Mouse (Mus musculus): ENCODE results near the gene Pdyn.

Gene Pdyn

DNA sequence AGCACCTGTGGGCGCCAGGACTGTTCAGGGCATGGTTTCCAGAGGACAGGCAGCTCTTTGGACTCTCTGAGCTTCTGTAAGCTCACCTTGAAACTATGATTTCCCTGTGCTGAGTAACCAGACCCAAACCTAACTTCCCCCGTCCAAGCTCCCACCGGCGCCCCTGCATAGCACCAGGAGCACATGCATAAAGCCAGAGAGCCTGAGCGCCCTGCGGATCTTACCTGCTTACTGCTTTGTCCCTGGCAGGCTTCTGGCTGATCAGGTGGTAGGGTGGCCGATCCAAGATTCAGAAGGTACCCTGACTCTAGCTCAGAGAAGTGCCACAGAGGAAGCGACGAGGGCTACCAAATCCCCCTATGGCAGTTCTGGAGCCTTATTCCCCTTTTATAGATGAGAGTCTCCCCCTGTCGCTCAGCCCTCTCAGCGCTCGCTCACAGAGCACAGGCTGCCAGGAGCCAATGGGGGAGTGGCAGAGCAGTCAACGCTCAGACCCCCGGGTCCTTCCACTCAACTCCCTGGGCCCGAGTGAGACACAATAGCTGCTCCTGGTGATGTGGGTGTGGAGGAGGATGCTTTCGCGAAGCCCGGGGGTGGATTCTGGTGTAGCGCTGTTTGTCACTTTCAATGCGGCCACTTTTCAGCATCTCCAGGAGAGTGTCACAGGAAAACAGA lies at the start of gene Pdyn:
Gene Pdyn (minus strand): TSS at position 361 of the 675 bp plus-strand sequence.
- no peaks in the 10 kb centered on the region for H3K36me3 ChIP-seq (ENCODE audit: control insufficient read depth, insufficient read depth, low read length, poor library complexity, severe bottlenecking)
- no peaks in the 10 kb centered on the region for H3K27me3 ChIP-seq (ENCODE audit: control insufficient read depth, insufficient read depth, low read length, poor library complexity, severe bottlenecking)
- DNase-seq (ENCODE audit: low read depth, low spot score) = no peak

DNA sequence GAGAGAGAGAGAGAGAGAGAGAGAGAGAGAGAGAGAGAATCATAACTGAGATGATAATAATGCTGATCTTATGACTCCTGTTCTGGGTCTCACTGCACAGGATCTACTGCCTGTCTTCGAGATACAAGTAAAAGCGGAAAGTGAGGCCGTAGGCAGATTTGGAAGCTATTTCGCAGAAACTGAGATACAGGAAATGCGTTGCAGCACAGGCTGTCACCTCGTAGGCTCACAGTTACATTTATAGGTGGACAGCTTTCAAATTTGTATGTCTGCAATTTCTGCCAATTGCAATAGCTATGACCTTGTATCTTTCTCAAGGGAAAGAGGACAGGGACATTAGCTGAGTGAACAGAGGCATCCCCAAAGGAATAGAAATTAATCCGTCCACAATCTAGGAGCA lies 42.4 kb upstream of the Pdyn start:
- H3K36me3 ChIP-seq (ENCODE audit: control insufficient read depth, insufficient read depth, low read length, poor library complexity, severe bottlenecking) = no peaks in the 10 kb centered on the region

DNA sequence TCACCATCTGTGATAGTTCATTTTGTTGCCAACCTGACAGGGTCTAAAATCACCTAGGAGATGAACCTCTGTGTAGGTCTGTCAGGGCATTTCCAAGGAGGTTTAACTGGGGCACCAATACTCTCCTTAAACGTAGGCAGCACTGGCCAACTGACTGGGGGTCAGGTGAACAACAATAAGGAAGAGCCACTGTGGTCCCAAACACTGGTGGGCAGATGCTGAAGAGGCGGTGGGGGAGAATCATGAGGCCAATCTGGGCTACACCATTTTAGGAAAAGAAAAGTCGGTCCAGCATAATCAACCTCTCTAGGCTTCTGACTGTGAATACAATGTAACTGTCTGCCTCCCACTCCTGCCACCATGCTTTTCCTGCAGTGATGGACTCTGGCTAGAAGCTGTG lies 40.9 kb upstream of the Pdyn start:
- H3K27me3 ChIP-seq (ENCODE audit: control insufficient read depth, insufficient read depth, low read length, poor library complexity, severe bottlenecking) = no peaks in the 10 kb centered on the region
- no peaks in the 10 kb centered on the region for H3K36me3 ChIP-seq (ENCODE audit: control insufficient read depth, insufficient read depth, low read length, poor library complexity, severe bottlenecking)
- DNase-seq (ENCODE audit: low read depth, low spot score) = no peak

More for the DNA sequence above, 42.4 kb upstream of the Pdyn start:
- no peak for DNase-seq (ENCODE audit: low read depth, low spot score)
- H3K27me3 ChIP-seq (ENCODE audit: control insufficient read depth, insufficient read depth, low read length, poor library complexity, severe bottlenecking) = no peaks in the 10 kb centered on the region

DNA sequence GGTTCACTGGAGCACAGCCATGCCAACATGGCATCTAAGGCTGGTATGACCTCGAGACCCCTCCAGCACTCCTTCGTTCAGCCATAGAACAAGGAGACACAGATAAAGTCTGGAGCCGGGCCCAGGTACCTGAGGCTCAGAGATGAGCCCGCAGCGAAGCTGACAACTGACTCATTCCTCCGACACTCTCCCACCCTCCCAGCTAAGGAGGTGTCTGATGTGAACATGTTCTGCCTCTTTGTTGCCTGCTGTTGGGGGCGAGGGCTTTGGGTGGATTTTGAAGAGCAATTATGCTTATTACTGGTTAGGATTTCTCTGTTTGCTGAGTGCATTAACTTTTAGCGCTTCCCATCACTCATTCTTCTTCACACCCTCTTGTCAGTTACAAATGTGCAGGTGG lies 34.4 kb upstream of the Pdyn start:
- no peaks in the 10 kb centered on the region for H3K27me3 ChIP-seq (ENCODE audit: control insufficient read depth, insufficient read depth, low read length, poor library complexity, severe bottlenecking)
- H3K36me3 ChIP-seq (ENCODE audit: control insufficient read depth, insufficient read depth, low read length, poor library complexity, severe bottlenecking) = no peaks in the 10 kb centered on the region
- no peak for DNase-seq (ENCODE audit: low read depth, low spot score)

DNA sequence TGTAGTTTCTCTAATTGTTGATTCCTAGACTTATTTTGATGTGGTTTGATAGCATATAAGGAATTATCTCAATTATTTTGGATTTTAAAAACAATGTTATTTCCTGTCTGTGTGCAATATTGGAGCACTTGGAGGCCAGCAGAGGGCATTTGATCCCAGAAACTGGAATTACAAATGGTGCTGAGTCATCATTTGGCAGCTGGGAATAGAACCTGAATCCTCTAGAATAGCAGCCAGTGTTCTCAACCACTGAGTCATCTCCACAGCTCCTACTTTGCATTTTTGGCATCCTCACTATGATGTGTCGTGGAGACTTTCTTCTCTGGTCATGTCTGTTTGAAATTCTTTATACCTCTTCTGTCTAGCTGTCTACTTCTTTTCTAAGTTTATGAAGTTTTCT lies 30.0 kb upstream of the Pdyn start:
- Histone ChIP-seq H3K36me3 (ENCODE audit: control insufficient read depth, insufficient read depth, low read length, poor library complexity, severe bottlenecking) (no peaks in the 10 kb centered on the region), H3K27me3 (ENCODE audit: control insufficient read depth, insufficient read depth, low read length, poor library complexity, severe bottlenecking) (no peaks in the 10 kb centered on the region)
- no peak for DNase-seq (ENCODE audit: low read depth, low spot score)

DNA sequence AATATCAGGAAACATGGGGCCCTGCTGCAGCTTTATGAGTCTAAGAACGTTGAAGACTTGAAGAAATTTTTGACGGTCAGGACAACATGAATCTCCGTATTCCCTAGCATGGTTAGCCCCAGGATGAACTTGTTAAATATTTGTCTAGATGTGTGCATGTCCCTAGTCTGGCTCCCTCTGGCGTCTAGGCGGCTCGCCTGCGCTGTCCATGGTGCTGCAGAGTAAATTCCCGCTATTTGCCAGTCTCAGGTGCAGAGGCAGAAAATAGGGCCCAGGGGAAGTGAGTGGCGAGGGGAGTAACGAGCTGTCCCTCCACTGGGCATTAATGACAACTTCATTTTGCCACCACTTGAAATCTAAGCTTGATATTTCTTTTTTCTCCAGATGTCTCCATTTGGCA lies 16.0 kb upstream of the Pdyn start:
- Histone ChIP-seq H3K27me3 (ENCODE audit: control insufficient read depth, insufficient read depth, low read length, poor library complexity, severe bottlenecking) (no peaks in the 10 kb centered on the region), H3K36me3 (ENCODE audit: control insufficient read depth, insufficient read depth, low read length, poor library complexity, severe bottlenecking) (no peaks in the 10 kb centered on the region)
- peak; percentile 47 for DNase-seq (ENCODE audit: low read depth, low spot score)

DNA sequence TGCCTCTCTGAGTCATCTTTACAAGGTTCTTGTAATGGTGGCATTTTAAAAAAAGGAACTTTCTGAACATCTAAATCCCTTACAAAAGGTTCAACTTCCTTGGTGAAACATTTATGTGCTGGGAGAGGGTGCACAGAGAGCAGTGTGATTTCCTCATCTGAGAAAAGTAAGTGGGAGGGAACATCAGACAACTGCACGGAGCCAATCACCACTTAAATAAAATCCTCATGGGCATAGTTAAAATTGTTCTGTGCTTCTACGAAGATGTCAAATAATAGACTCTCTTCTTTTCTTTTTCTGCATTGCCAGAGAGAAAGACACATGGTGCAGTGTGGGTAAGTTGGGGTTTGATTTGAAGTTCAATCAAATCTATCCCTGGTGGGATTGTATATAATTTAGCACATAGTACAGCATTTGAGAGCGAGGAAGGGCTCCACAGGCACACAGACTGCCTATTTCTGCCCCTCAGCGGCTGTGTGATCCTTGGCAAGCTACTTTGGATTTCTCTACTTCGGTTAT lies 13.4 kb upstream of the Pdyn start:
- DNase-seq (ENCODE audit: low read depth, low spot score) = no peak
- no peaks in the 10 kb centered on the region for H3K27me3 ChIP-seq (ENCODE audit: control insufficient read depth, insufficient read depth, low read length, poor library complexity, severe bottlenecking)

DNA sequence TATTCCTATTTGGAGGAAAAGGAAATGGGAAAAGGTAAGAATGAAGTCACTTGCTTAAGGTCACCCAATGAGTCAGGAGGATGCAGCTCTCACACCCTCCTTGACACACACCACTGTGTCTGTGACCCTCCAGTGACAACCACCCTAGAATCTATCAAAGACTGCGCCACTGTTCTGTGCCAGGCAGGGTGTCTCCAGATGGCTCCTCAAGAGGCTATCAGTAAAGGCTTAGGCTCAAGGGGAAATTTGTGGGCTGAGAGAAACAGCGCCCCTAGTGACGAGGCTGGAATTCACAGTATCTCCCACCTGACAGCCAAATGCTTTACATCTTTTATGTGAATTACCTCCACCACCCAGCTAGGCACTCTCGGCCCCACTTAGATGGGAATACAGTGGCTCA lies 3.6 kb downstream of the Pdyn start:
- Histone ChIP-seq H3K27me3 (ENCODE audit: control insufficient read depth, insufficient read depth, low read length, poor library complexity, severe bottlenecking) (no peaks in the 10 kb centered on the region), H3K36me3 (ENCODE audit: control insufficient read depth, insufficient read depth, low read length, poor library complexity, severe bottlenecking) (no peaks in the 10 kb centered on the region)
- peak; percentile 65 for DNase-seq (ENCODE audit: low read depth, low spot score)

More for the DNA sequence above, 13.4 kb upstream of the Pdyn start:
- no peaks in the 10 kb centered on the region for H3K36me3 ChIP-seq (ENCODE audit: control insufficient read depth, insufficient read depth, low read length, poor library complexity, severe bottlenecking)

DNA sequence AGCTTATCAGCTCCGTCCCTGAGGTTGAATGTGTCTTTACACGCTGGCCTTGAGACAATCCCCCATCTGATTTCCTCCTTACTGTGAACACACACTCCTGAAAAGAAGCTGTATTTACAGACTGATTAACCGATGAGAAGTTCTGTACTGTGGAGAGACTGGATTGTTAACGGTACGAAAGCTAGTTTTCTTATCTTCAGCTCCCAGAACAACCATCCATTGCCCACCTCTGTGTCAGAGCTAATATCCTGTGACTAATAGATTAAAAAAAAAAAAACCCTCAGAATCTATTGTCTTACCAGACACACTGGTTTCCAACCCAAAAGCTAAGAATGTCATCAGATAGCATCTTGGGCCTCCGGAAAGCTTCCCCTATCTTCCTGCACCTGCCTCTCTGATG lies 5.3 kb downstream of the Pdyn start:
- no peaks in the 10 kb centered on the region for H3K36me3 ChIP-seq (ENCODE audit: control insufficient read depth, insufficient read depth, low read length, poor library complexity, severe bottlenecking)
- DNase-seq (ENCODE audit: low read depth, low spot score) = no peak
- no peaks in the 10 kb centered on the region for H3K27me3 ChIP-seq (ENCODE audit: control insufficient read depth, insufficient read depth, low read length, poor library complexity, severe bottlenecking)

DNA sequence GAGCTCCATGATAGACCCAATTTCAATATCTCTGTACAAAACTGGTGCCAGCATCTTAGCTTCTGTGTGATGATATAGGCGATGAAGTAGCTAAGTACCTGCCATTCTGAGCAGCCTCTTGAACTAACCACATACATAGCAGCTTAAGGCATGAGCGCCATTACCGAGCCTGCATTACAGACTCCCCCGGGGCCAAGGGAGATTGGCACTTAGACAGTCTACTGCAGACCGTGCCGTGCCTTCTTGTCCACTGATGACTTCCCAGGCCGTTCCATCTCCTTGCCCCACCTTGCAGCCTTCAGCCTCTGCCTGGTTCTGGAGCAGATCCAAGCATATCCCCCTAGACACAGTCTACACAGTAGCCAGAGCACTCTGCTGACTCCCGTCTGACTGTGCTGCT lies 7.0 kb downstream of the Pdyn start:
- no peaks in the 10 kb centered on the region for H3K27me3 ChIP-seq (ENCODE audit: control insufficient read depth, insufficient read depth, low read length, poor library complexity, severe bottlenecking)

DNA sequence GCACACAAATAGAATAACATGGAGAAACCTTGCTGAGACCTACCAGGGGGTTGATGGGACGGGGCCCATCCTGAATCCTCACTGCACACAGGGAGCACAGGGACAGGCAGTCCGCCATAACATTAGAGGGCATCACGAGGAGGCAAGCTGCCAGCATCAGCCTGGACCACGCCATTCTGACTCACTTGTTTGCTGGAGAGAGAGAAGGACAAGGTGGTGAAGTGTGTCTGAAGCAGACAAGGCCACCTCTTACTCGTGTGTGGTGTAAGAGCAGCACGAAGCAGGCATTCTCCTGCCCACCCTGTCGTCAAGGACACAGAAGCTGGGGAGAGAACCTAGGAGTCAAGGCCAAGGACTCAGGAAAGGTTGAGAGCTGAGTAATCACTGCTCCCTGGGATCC lies 9.9 kb downstream of the Pdyn start:
- no peaks in the 10 kb centered on the region for H3K36me3 ChIP-seq (ENCODE audit: control insufficient read depth, insufficient read depth, low read length, poor library complexity, severe bottlenecking)
- DNase-seq (ENCODE audit: low read depth, low spot score) = no peak

More for the DNA sequence above, 7.0 kb downstream of the Pdyn start:
- DNase-seq (ENCODE audit: low read depth, low spot score) = no peak
- H3K36me3 ChIP-seq (ENCODE audit: control insufficient read depth, insufficient read depth, low read length, poor library complexity, severe bottlenecking) = no peaks in the 10 kb centered on the region

DNA sequence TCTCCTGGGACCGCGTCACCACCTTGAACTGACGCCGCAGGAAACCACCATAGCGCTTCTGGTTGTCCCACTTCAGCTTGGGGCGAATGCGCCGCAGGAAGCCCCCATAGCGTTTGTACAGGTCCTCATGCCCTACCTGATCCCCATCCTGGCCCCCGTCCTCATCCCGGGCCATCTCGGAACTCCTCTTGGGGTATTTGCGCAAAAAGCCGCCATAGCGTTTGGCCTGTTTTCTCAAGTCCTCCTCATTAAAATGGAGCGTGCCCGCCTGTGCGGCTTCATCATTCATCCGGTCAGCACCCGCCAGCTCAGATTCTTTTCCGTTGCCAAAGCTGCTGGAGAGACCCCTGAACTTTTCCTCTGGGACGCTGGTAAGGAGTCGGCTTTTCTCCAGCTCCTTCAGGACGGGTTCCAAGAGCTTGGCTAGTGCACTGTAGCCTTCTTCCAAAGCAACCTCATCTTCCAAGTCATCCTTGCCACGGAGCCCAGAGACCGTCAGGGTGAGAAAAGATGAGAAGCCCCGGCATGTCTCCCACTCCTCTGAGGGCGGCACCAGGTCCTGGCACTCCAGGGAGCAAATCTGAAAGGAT lies 11.5 kb downstream of the Pdyn start:
- no peak for DNase-seq (ENCODE audit: low read depth, low spot score)

More for the DNA sequence above, 9.9 kb downstream of the Pdyn start:
- H3K27me3 ChIP-seq (ENCODE audit: control insufficient read depth, insufficient read depth, low read length, poor library complexity, severe bottlenecking) = no peaks in the 10 kb centered on the region

DNA sequence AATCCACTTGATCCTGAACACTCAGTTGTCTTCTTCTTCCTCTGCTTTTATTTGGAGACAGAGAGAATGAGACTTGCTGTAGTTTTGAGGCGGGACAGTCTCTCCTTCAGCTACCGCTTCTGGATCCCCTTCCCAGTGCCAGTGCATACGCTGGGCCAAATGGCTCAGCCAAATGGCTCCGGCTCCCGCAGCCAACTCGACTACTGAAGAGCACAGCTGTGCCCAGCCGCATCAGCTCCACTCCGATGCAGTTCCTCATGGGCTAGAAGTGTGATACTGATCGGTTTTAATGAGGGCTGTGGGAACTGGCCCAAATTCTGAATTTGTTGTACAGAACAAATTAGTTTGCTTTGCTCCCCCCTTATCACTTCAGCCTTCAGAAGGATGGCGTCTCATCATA lies 12.7 kb downstream of the Pdyn start:
- no peak for DNase-seq (ENCODE audit: low read depth, low spot score)
- no peaks in the 10 kb centered on the region for H3K36me3 ChIP-seq (ENCODE audit: control insufficient read depth, insufficient read depth, low read length, poor library complexity, severe bottlenecking)

More for the DNA sequence above, 11.5 kb downstream of the Pdyn start:
- Histone ChIP-seq H3K36me3 (ENCODE audit: control insufficient read depth, insufficient read depth, low read length, poor library complexity, severe bottlenecking) (no peaks in the 10 kb centered on the region), H3K27me3 (ENCODE audit: control insufficient read depth, insufficient read depth, low read length, poor library complexity, severe bottlenecking) (no peaks in the 10 kb centered on the region)

DNA sequence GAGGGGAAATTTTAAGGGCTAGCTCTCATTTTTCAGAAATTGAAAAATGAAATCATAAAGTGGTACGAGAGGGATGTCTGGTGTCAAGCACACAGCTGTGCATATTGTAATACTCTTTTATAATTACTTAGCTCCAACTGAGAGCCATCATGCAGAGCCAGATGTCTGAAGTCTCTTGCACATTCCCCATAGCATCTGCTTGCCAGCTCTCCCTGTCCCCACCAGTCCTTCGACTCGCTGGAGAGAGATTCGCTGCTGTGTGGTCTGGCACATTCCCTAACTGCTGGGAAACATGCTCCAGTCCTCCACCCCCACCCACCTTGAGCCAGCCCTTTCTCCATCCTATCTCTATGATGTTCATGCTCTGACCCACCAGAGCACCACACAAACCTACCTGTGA lies 15.6 kb downstream of the Pdyn start:
- Histone ChIP-seq H3K27me3 (ENCODE audit: control insufficient read depth, insufficient read depth, low read length, poor library complexity, severe bottlenecking) (no peaks in the 10 kb centered on the region), H3K36me3 (ENCODE audit: control insufficient read depth, insufficient read depth, low read length, poor library complexity, severe bottlenecking) (no peaks in the 10 kb centered on the region)
- DNase-seq (ENCODE audit: low read depth, low spot score) = no peak

More for the DNA sequence above, 12.7 kb downstream of the Pdyn start:
- no peaks in the 10 kb centered on the region for H3K27me3 ChIP-seq (ENCODE audit: control insufficient read depth, insufficient read depth, low read length, poor library complexity, severe bottlenecking)

DNA sequence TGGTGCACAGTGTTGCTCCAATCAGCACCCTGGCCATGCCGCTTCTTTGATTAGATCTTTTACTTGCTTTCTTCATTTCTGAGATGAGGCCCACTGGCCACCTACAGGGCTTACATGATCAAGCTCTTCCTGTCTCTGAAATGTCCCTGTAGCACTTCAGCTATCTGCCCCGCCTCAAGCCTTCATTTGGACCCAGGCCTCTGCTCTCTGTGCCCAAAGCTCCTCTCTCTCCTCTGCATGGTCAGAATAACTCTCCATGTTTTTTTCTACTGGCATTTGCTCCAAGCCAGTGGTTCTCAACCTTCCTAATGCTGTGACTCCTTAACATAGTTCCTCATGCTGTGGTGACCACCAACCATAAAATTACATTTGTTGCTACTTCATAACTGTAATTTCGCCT lies 19.4 kb downstream of the Pdyn start:
- H3K36me3 ChIP-seq (ENCODE audit: control insufficient read depth, insufficient read depth, low read length, poor library complexity, severe bottlenecking) = no peaks in the 10 kb centered on the region
- no peaks in the 10 kb centered on the region for H3K27me3 ChIP-seq (ENCODE audit: control insufficient read depth, insufficient read depth, low read length, poor library complexity, severe bottlenecking)
- DNase-seq (ENCODE audit: low read depth, low spot score) = no peak

Measured in splenic B cell, adult 2 months (primary cell).